Mouse (Mus musculus) liver, adult 2 months (tissue): Measurements from ENCODE around the gene Parp8. TPM values are rescaled to one million over a fixed set of nuclear protein-coding genes. Genes with fewer than 3 reads are reported as not detected.

Source experiments
- DNase-seq: peaks from one replicate; pipeline ENCODE4 v3.0.0-alpha.2; 2011; ENCODE audit warnings: low read depth, low spot score; ENCODE audit errors: extremely low read depth
- H3K27ac ChIP-seq: fragments of 200-500 bp; replicated peaks from 2 replicates; pipeline ENCODE4 v1.5.1; 2012; ENCODE audit warnings: low read depth, mild to moderate bottlenecking, control low read depth, inconsistent platforms, low read length; ENCODE audit not compliant: insufficient read depth
- H3K27me3 ChIP-seq: fragments of 200-500 bp; 2 replicates; pipeline ENCODE4 v1.6.1; 2012; ENCODE audit warnings: mild to moderate bottlenecking, moderate library complexity, low read length, inconsistent platforms; ENCODE audit not compliant: control insufficient read depth, insufficient read depth
- H3K36me3 ChIP-seq: fragments of 200-500 bp; 2 replicates; pipeline ENCODE4 v1.6.1; 2012; ENCODE audit warnings: low read length, inconsistent platforms; ENCODE audit not compliant: control insufficient read depth, insufficient read depth
- H3K4me1 ChIP-seq: fragments of 200-500 bp; 2 replicates; pipeline ENCODE4 v1.6.1; 2011; ENCODE audit warnings: low read length; ENCODE audit not compliant: control insufficient read depth, insufficient read depth
- H3K4me3 ChIP-seq: fragments of 200-500 bp; 2 replicates; pipeline ENCODE4 v1.5.1; 2011; ENCODE audit warnings: low read depth, mild to moderate bottlenecking, control low read depth, low read length, moderate library complexity; ENCODE audit not compliant: insufficient read depth
- H3K79me2 ChIP-seq: fragments of 200-500 bp; 2 replicates; pipeline ENCODE4 v1.6.1; 2012; ENCODE audit warnings: inconsistent platforms, mild to moderate bottlenecking, low read length, moderate library complexity; ENCODE audit not compliant: control insufficient read depth, insufficient read depth
- H3K9ac ChIP-seq: fragments of 200-500 bp; 2 replicates; pipeline ENCODE4 v1.6.1; 2012; ENCODE audit warnings: low read depth, mild to moderate bottlenecking, control low read depth, inconsistent platforms, low read length
- CTCF ChIP-seq: fragments of 200-500 bp; IDR thresholded peaks from 2 replicates; pipeline ENCODE4 v1.5.1; 2011; ENCODE audit warnings: low read depth, low read length, control low read depth
- POLR2A ChIP-seq: fragments of 200-500 bp; IDR thresholded peaks from 2 replicates; pipeline ENCODE4 v1.6.1; 2011; ENCODE audit warnings: low read length, control low read depth; ENCODE audit not compliant: insufficient read depth; ENCODE audit errors: extremely low read depth
- WGBS: fragments of 180-500 bp; shearing (Covaris S2); methylation state at CpG from one replicate; pipeline ENCODE4 v1.1.7; 2018; 5-methylcytosine and 5-hydroxymethylcytosine counted together
- polyA plus RNA-seq: library from polyadenylated mRNA; depleted of rRNA; stranded (reverse); fragments of >200 nt; gene quantifications from 2 replicates; pipeline ENCODE4 v1.2.3, GENCODE M21; 2012
- total RNA-seq: library from RNA; depleted of rRNA; stranded (reverse); fragments of >200 nt; gene quantifications from 2 replicates; pipeline ENCODE4 v1.2.3, GENCODE M21; 2014

Parp8 gene
- total and polyA plus RNA-seq, 2 experiments = 0.40 to 1.6 TPM

DNA sequence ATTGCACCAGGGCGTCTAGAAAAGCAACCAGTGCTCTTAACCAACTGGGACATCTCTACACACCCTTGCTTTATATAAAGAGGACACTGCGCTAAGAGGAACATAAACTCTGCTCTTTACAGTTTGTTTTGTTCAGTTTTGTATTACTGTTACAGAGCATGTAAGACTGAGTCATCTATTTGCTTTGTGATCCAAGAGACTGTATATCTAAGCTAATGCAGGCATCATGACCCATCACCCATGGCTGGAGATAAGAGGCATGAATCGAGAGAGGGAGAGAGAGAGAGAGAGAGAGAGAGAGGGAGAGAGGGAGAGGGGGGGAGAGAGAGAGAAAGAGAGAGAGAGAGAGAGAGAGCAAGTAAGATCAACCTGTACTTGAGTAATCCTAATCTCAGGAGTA, 24.8 kb downstream of the Parp8 start:
- Histone ChIP-seq H3K9ac (no peak overlapping the region), H3K79me2 (no peaks in the 10 kb centered on the region), H3K36me3 (no peaks in the 10 kb centered on the region), H3K4me3 (no peak overlapping the region), H3K4me1 (no peaks in the 10 kb centered on the region), H3K27ac (no peak overlapping the region), H3K27me3 (no peaks in the 10 kb centered on the region)
- no peak for DNase-seq
- TF ChIP-seq POLR2A (no peak), CTCF (no peak)
- WGBS = 70% methylated on average over 3 of the region's 3 CpGs

DNA sequence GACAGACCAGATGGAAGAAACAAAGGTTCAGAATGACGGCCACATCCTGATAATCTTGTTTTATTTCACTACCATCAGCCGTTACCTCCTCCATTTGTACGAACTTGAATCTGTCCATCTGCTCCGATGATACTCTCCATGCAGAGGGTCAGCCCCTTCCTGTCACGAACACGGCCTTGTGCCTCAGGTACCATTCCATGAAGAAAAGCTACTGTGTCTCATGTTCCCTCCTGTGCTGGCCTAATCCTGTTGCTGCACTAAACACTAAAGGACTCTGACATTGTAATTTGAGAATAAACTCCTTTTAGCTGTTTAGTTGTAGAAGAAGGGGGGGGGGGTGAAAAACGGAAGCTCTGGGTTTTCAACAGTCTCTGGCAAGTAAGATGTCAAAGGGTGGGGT, 33.8 kb downstream of the Parp8 start:
- Histone ChIP-seq H3K36me3 (no peaks in the 10 kb centered on the region), H3K79me2 (no peaks in the 10 kb centered on the region), H3K27me3 (no peaks in the 10 kb centered on the region), H3K9ac (no peak overlapping the region), H3K27ac (no peak overlapping the region), H3K4me3 (no peak overlapping the region), H3K4me1 (no peaks in the 10 kb centered on the region)
- TF ChIP-seq POLR2A (no peak), CTCF (no peak)
- no peak for DNase-seq
- WGBS = 89% methylated on average over 7 of the region's 7 CpGs

DNA sequence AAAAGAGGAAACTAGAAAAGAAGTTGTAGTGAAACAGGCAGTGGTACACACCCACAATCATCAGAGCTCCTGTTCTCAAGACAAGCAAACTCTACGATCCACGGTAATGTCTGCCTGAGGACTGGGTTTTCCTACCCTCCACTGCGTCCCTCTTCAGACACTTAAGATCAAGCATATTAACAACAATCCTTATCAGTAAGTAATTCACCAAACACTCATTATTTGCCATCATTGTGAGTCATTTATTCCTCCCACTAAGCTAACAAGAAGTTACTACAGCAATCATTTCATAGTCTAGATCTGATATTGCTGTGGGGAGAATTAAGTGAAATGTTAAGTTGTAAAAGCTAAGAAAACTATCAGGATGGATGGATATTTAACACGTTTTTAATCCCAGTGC, 35.0 kb downstream of the Parp8 start:
- no peak for TF ChIP-seq CTCF
- no peak for TF ChIP-seq POLR2A
- Histone ChIP-seq H3K79me2 (no peaks in the 10 kb centered on the region), H3K4me3 (no peak overlapping the region), H3K4me1 (no peaks in the 10 kb centered on the region), H3K36me3 (no peaks in the 10 kb centered on the region), H3K27me3 (no peaks in the 10 kb centered on the region), H3K9ac (no peak overlapping the region), H3K27ac (no peak overlapping the region)
- WGBS = 71% methylated on average over 4 of the region's 4 CpGs
- no peak for DNase-seq

DNA sequence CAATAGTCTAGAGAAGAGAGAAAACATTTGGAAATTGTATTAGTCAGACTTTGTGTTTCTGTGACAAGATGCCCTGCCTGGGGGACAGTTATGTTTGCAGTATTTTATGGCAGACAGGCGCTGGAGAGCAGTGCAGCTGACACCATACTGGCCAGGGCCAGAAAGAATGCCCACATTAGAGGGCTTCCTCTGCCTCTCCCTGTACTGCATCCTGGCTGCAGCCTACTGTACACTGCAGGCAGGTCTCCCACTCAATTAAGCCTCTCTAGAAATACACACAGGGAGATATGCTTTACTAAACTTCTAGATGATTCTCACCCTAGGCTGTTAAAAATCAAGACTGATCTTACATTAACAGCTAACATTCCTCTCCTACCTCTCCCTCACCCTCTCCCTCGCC, 36.6 kb downstream of the Parp8 start:
- Histone ChIP-seq H3K4me3 (no peak overlapping the region), H3K9ac (no peak overlapping the region), H3K27ac (no peak overlapping the region), H3K4me1 (no peaks in the 10 kb centered on the region), H3K36me3 (no peaks in the 10 kb centered on the region), H3K79me2 (no peaks in the 10 kb centered on the region), H3K27me3 (no peaks in the 10 kb centered on the region)
- no peak for TF ChIP-seq CTCF
- TF ChIP-seq POLR2A = no peak
- 67% methylated on average over 2 of the region's 2 CpGs for WGBS
- no peak for DNase-seq

DNA sequence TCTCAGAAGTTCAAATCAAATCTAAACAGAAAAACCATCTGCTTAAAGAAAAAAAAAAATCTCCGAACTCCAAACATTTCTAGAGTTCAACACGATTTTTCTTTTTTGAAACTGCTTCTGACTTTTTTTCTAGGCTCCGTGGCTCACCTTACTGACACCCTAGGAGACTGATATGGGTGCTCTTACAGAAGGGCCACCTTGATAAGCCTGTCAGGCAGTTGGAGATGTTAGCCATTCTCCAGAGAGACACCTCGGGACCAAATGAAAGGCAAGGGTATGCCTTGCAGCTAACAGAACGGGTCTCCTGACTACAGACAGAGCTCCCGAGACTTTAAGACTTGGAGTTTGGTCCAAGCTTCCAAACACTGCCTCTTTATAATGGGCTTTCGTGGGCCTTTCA, 37.1 kb downstream of the Parp8 start:
- TF ChIP-seq CTCF (no peak), POLR2A (no peak)
- Histone ChIP-seq H3K36me3 (no peaks in the 10 kb centered on the region), H3K27ac (no peak overlapping the region), H3K9ac (no peak overlapping the region), H3K27me3 (no peaks in the 10 kb centered on the region), H3K4me1 (no peaks in the 10 kb centered on the region), H3K79me2 (no peaks in the 10 kb centered on the region), H3K4me3 (no peak overlapping the region)
- DNase-seq = no peak
- WGBS = 62% methylated on average over 7 of the region's 7 CpGs

DNA sequence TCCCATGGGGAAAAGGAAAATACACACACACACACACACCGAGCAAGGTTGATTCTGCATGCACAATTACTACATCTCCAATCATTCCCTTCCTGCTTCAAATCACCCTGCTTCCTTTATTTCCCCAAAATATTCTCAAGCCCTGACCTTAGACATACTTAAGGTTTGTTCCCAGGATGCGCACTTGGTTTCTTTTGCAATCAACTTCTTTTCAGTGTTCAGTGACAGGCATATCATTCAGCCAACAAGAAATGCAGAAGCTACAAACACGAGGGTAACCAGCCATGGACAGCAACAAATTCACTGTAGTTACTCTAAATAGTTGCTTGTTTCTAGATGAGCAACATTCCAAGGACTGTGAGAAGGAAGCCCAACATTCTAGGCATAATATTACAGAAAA, 38.1 kb downstream of the Parp8 start:
- H3K4me3 ChIP-seq = no peak overlapping the region
- no peak for TF ChIP-seq POLR2A
- no peak for TF ChIP-seq CTCF
- H3K27me3 ChIP-seq = no peaks in the 10 kb centered on the region
- no peaks in the 10 kb centered on the region for H3K4me1 ChIP-seq
- no peaks in the 10 kb centered on the region for H3K79me2 ChIP-seq
- H3K27ac ChIP-seq = no peak overlapping the region
- 71% methylated on average over 3 of the region's 3 CpGs for WGBS
- no peak overlapping the region for H3K9ac ChIP-seq
- DNase-seq = peak; percentile 3
- H3K36me3 ChIP-seq = no peaks in the 10 kb centered on the region
